Mouse (Mus musculus) left cerebral cortex, adult 8-10 months (tissue): ENCODE data around the gene Lrrc7. TPM values are rescaled to one million over a fixed set of nuclear protein-coding genes. Genes with fewer than 3 reads are reported as not detected.

Source experiments
- DNase-seq, 2 experiments: peaks; one replicate each; pipeline ENCODE4 v3.0.0; 2022; ENCODE audit warnings: low spot score in 2 of 2
- total RNA-seq, 4 experiments: library from RNA; stranded (reverse); gene quantifications; 2 replicates each; pipeline ENCODE4 v1.2.4; 2022

Gene Lrrc7
- total RNA-seq, 4 experiments from 2014 or later: 99.2 to 125 (median 110) TPM

- no peak for DNase-seq
These were observed 485.2 kb downstream of the Lrrc7 start for GRCm38 (mm10) chr3:158076685-158077379.

- no peak for DNase-seq
These were observed 487.0 kb downstream of the Lrrc7 start for GRCm38 (mm10) chr3:158075004-158075403.

- DNase-seq: no peak
These were observed 493.3 kb downstream of the Lrrc7 start for GRCm38 (mm10) chr3:158068613-158069263.

GRCm38 (mm10) chr3:158067916-158068315 lies 494.1 kb downstream of the Lrrc7 start:
- DNase-seq: no peak

GRCm38 (mm10) chr3:158065256-158065655 lies 496.8 kb downstream of the Lrrc7 start:
- no peak for DNase-seq

GRCm38 (mm10) chr3:158061811-158062523 lies 500.1 kb downstream of the Lrrc7 start:
- no peak for DNase-seq

- DNase-seq: no peak
These were observed 501.3 kb downstream of the Lrrc7 start for GRCm38 (mm10) chr3:158060621-158061291.

GRCm38 (mm10) chr3:158049508-158049907 lies 512.5 kb downstream of the Lrrc7 start:
- DNase-seq: no peak

- no peak for DNase-seq
These were observed 521.3 kb downstream of the Lrrc7 start for GRCm38 (mm10) chr3:158040755-158041154.

- DNase-seq: no peak
These were observed 523.9 kb downstream of the Lrrc7 start for GRCm38 (mm10) chr3:158038106-158038505.

GRCm38 (mm10) chr3:158036329-158036988 lies 525.6 kb downstream of the Lrrc7 start, which contains the start of the genes Srsf11 and Lrrc40:
Gene Srsf11 (minus strand): TSS chr3:158036639.
Gene Lrrc40 (plus strand): TSS chr3:158036662.
- peak; percentile 86 to 94 for DNase-seq

- DNase-seq: no peak
These were observed 526.2 kb downstream of the Lrrc7 start for GRCm38 (mm10) chr3:158035866-158036265.
